Mouse (Mus musculus): ENCODE measurements around the gene Ccdc60. TPM values are rescaled to one million over a fixed set of nuclear protein-coding genes. Genes with fewer than 3 reads are reported as not detected.

Gene Ccdc60
- polyA plus RNA-seq, 1 experiment from 2014 or later, result 2.2 TPM

GRCm38 (mm10) chr5:116228414-116228813, 60.4 kb downstream of the Ccdc60 start:
- Histone ChIP-seq H3K9me3 (ENCODE audit: control insufficient read depth, low read length) (no peaks in the 10 kb centered on the region), H3K4me2 (replicated peaks; ENCODE audit: low read depth, low read length) (no peak overlapping the region), H3K36me3 (ENCODE audit: control insufficient read depth, insufficient read depth, low read length) (no peaks in the 10 kb centered on the region), H3K27me3 (ENCODE audit: control insufficient read depth, insufficient read depth, low read length) (no peaks in the 10 kb centered on the region), H3K27ac (ENCODE audit: low read depth, low read length) (no peak overlapping the region), H3K4me1 (replicated peaks; ENCODE audit: control insufficient read depth, insufficient read depth, low read length) (no peaks in the 10 kb centered on the region), H3K4me3 (ENCODE audit: low read depth, low read length) (no peak overlapping the region), H3K9ac (ENCODE audit: low read depth, low read length) (no peak overlapping the region)
- WGBS, result 77% methylated on average over 6 of the region's 6 CpGs
- DNase-seq (ENCODE audit: low spot score), result no peak
- ATAC-seq (ENCODE audit: low FRiP score), result no peak

GRCm38 (mm10) chr5:116224023-116224422, 64.8 kb downstream of the Ccdc60 start:
- ATAC-seq (ENCODE audit: low FRiP score) (no peak), DNase-seq (ENCODE audit: low spot score) (no peak)
- H3K9me3 ChIP-seq (ENCODE audit: control insufficient read depth, low read length), result no peaks in the 10 kb centered on the region
- H3K4me2 ChIP-seq (replicated peaks; ENCODE audit: low read depth, low read length), result no peak overlapping the region
- WGBS, result 77% methylated on average over 6 of the region's 6 CpGs
- no peak overlapping the region for H3K4me3 ChIP-seq (ENCODE audit: low read depth, low read length)
- no peaks in the 10 kb centered on the region for H3K27me3 ChIP-seq (ENCODE audit: control insufficient read depth, insufficient read depth, low read length)
- H3K27ac ChIP-seq (ENCODE audit: low read depth, low read length), result no peak overlapping the region
- no peaks in the 10 kb centered on the region for H3K36me3 ChIP-seq (ENCODE audit: control insufficient read depth, insufficient read depth, low read length)
- no peaks in the 10 kb centered on the region for H3K4me1 ChIP-seq (replicated peaks; ENCODE audit: control insufficient read depth, insufficient read depth, low read length)
- H3K9ac ChIP-seq (ENCODE audit: low read depth, low read length), result no peak overlapping the region

- 90% methylated on average over 3 of the region's 3 CpGs for WGBS
- no peak for DNase-seq (ENCODE audit: low spot score)
Measured at GRCm38 (mm10) chr5:116221916-116222315, 66.9 kb downstream of the Ccdc60 start.

GRCm38 (mm10) chr5:116219288-116219687, 69.5 kb downstream of the Ccdc60 start:
- WGBS, result 82% methylated on average over 7 of the region's 7 CpGs
- ATAC-seq (ENCODE audit: low FRiP score), result no peak
- H3K9me3 ChIP-seq (ENCODE audit: control insufficient read depth, low read length), result no peaks in the 10 kb centered on the region

More at GRCm38 (mm10) chr5:116221916-116222315, 66.9 kb downstream of the Ccdc60 start:
- no peak overlapping the region for H3K27ac ChIP-seq (ENCODE audit: low read depth, low read length)
- H3K9me3 ChIP-seq (ENCODE audit: control insufficient read depth, low read length), result no peaks in the 10 kb centered on the region
- no peak overlapping the region for H3K9ac ChIP-seq (ENCODE audit: low read depth, low read length)
- no peaks in the 10 kb centered on the region for H3K27me3 ChIP-seq (ENCODE audit: control insufficient read depth, insufficient read depth, low read length)
- ATAC-seq (ENCODE audit: low FRiP score), result no peak
- no peak overlapping the region for H3K4me3 ChIP-seq (ENCODE audit: low read depth, low read length)
- H3K4me1 ChIP-seq (replicated peaks; ENCODE audit: control insufficient read depth, insufficient read depth, low read length), result no peaks in the 10 kb centered on the region
- no peak overlapping the region for H3K4me2 ChIP-seq (replicated peaks; ENCODE audit: low read depth, low read length)
- H3K36me3 ChIP-seq (ENCODE audit: control insufficient read depth, insufficient read depth, low read length), result no peaks in the 10 kb centered on the region

GRCm38 (mm10) chr5:116212706-116213105, 76.1 kb downstream of the Ccdc60 start:
- 68% methylated on average over 5 of the region's 5 CpGs for WGBS
- Histone ChIP-seq H3K4me1 (replicated peaks; ENCODE audit: control insufficient read depth, insufficient read depth, low read length) (peaks cover 6% of the 10 kb centered on the region; the same call in 1 of the 2 replicates), H3K27ac (ENCODE audit: low read depth, low read length) (no peak overlapping the region), H3K4me3 (ENCODE audit: low read depth, low read length) (no peak overlapping the region), H3K27me3 (ENCODE audit: control insufficient read depth, insufficient read depth, low read length) (no peaks in the 10 kb centered on the region), H3K9ac (ENCODE audit: low read depth, low read length) (no peak overlapping the region), H3K9me3 (ENCODE audit: control insufficient read depth, low read length) (no peaks in the 10 kb centered on the region), H3K4me2 (replicated peaks; ENCODE audit: low read depth, low read length) (no peak overlapping the region), H3K36me3 (ENCODE audit: control insufficient read depth, insufficient read depth, low read length) (no peaks in the 10 kb centered on the region)
- ATAC-seq (ENCODE audit: low FRiP score) (no peak), DNase-seq (ENCODE audit: low spot score) (peak; percentile 23)

More at GRCm38 (mm10) chr5:116219288-116219687, 69.5 kb downstream of the Ccdc60 start:
- no peak overlapping the region for H3K9ac ChIP-seq (ENCODE audit: low read depth, low read length)
- no peaks in the 10 kb centered on the region for H3K4me1 ChIP-seq (replicated peaks; ENCODE audit: control insufficient read depth, insufficient read depth, low read length)
- H3K36me3 ChIP-seq (ENCODE audit: control insufficient read depth, insufficient read depth, low read length), result no peaks in the 10 kb centered on the region
- H3K4me3 ChIP-seq (ENCODE audit: low read depth, low read length), result no peak overlapping the region
- no peak overlapping the region for H3K4me2 ChIP-seq (replicated peaks; ENCODE audit: low read depth, low read length)
- H3K27ac ChIP-seq (ENCODE audit: low read depth, low read length), result no peak overlapping the region
- H3K27me3 ChIP-seq (ENCODE audit: control insufficient read depth, insufficient read depth, low read length), result no peaks in the 10 kb centered on the region
- DNase-seq (ENCODE audit: low spot score), result no peak

- Histone ChIP-seq H3K4me1 (replicated peaks; ENCODE audit: control insufficient read depth, insufficient read depth, low read length) (peaks cover 6% of the 10 kb centered on the region; the same call in 1 of the 2 replicates), H3K27me3 (ENCODE audit: control insufficient read depth, insufficient read depth, low read length) (no peaks in the 10 kb centered on the region), H3K9me3 (ENCODE audit: control insufficient read depth, low read length) (no peaks in the 10 kb centered on the region), H3K36me3 (ENCODE audit: control insufficient read depth, insufficient read depth, low read length) (no peaks in the 10 kb centered on the region), H3K4me3 (ENCODE audit: low read depth, low read length) (no peak overlapping the region), H3K27ac (ENCODE audit: low read depth, low read length) (0 out of 2 replicates have a peak overlapping the region, but pooled peaks have one; percentile 68), H3K9ac (ENCODE audit: low read depth, low read length) (no peak overlapping the region; the same call in 1 of the 2 replicates), H3K4me2 (replicated peaks; ENCODE audit: low read depth, low read length) (no peak overlapping the region)
- DNase-seq (ENCODE audit: low spot score) (no peak), ATAC-seq (ENCODE audit: low FRiP score) (peak; percentile 59)
- WGBS, result 42% methylated on average over 11 of the region's 11 CpGs
Measured at GRCm38 (mm10) chr5:116209378-116210091, 79.2 kb downstream of the Ccdc60 start.

- H3K27ac ChIP-seq (ENCODE audit: low read depth, low read length), result peak overlapping the region; percentile 68; the same call in 1 of the 2 replicates
- peaks cover 6% of the 10 kb centered on the region; the same call in 1 of the 2 replicates for H3K4me1 ChIP-seq (replicated peaks; ENCODE audit: control insufficient read depth, insufficient read depth, low read length)
- no peak overlapping the region; the same call in none of the 2 replicates for H3K4me2 ChIP-seq (replicated peaks; ENCODE audit: low read depth, low read length)
- no peaks in the 10 kb centered on the region for H3K9me3 ChIP-seq (ENCODE audit: control insufficient read depth, low read length)
- H3K9ac ChIP-seq (ENCODE audit: low read depth, low read length), result no peak overlapping the region
- H3K27me3 ChIP-seq (ENCODE audit: control insufficient read depth, insufficient read depth, low read length), result no peaks in the 10 kb centered on the region
- no peaks in the 10 kb centered on the region for H3K36me3 ChIP-seq (ENCODE audit: control insufficient read depth, insufficient read depth, low read length)
- DNase-seq (ENCODE audit: low spot score), result peak; percentile 61
- ATAC-seq (ENCODE audit: low FRiP score), result peak; percentile 64
- 29% methylated on average over 16 of the region's 16 CpGs for WGBS
- no peak overlapping the region for H3K4me3 ChIP-seq (ENCODE audit: low read depth, low read length)
Measured at GRCm38 (mm10) chr5:116208741-116209368, 79.9 kb downstream of the Ccdc60 start.

GRCm38 (mm10) chr5:116202692-116203091, 86.1 kb downstream of the Ccdc60 start:
- no peak overlapping the region for H3K4me3 ChIP-seq (ENCODE audit: low read depth, low read length)
- no peaks in the 10 kb centered on the region for H3K4me1 ChIP-seq (replicated peaks; ENCODE audit: control insufficient read depth, insufficient read depth, low read length)
- H3K27me3 ChIP-seq (ENCODE audit: control insufficient read depth, insufficient read depth, low read length), result no peaks in the 10 kb centered on the region
- no peaks in the 10 kb centered on the region for H3K9me3 ChIP-seq (ENCODE audit: control insufficient read depth, low read length)
- no peak for ATAC-seq (ENCODE audit: low FRiP score)
- no peak overlapping the region for H3K27ac ChIP-seq (ENCODE audit: low read depth, low read length)
- 90% methylated on average over 5 of the region's 5 CpGs for WGBS
- no peak overlapping the region for H3K4me2 ChIP-seq (replicated peaks; ENCODE audit: low read depth, low read length)
- no peaks in the 10 kb centered on the region for H3K36me3 ChIP-seq (ENCODE audit: control insufficient read depth, insufficient read depth, low read length)
- DNase-seq (ENCODE audit: low spot score), result no peak
- H3K9ac ChIP-seq (ENCODE audit: low read depth, low read length), result no peak overlapping the region
